Mouse (Mus musculus): ENCODE measurements around the gene Runx3.
"Not testable (repeated sequence)": the region's sequence is repeated elsewhere in the genome, so short reads cannot be mapped to it uniquely, and the experiment has no call there.

Runx3 gene

DNA sequence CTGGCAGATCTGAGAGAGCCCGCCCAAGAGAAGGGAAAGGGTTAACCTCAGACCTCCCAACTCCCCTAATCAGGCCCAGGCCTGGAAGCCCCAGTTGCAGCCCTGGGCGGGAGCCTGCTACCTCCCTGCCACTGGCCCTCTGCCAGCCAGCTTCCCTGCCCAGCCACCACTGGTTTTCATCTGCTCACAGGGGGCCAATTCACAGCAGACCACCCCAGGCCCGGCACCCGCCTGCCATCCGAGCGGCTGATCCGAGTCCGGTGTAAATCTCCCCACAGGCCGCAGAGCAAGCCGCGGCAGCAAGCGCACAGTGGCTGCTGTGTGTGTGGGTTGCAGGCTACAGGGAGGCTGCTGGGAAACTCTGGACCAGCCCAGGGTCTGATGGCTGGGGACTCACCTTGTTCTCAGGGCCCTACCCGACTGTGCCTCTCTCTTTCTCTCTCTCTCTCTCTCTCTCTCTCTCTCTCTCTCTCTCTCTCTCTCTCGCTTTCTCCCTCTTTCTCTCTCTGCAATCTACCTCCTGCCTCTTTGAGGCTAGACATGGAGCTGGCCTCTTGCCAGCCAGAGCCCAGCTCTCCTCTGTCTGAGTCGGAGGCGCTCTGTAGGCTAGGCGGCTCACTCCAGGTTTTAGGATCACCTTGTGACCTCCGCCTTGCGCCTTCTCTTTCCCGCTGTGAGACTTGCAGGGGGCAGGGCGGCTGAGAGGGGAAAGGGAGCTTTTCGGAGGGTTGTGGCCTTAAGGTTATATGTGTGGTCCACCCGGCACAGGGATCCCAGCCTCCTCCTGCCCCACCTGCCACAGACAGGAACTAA lies 46.2 kb downstream of the Runx3 start:
- in situ Hi-C loops (cut with MboI; ENCODE audit: unreplicated experiment in 2 of 2), result no loop called here

DNA sequence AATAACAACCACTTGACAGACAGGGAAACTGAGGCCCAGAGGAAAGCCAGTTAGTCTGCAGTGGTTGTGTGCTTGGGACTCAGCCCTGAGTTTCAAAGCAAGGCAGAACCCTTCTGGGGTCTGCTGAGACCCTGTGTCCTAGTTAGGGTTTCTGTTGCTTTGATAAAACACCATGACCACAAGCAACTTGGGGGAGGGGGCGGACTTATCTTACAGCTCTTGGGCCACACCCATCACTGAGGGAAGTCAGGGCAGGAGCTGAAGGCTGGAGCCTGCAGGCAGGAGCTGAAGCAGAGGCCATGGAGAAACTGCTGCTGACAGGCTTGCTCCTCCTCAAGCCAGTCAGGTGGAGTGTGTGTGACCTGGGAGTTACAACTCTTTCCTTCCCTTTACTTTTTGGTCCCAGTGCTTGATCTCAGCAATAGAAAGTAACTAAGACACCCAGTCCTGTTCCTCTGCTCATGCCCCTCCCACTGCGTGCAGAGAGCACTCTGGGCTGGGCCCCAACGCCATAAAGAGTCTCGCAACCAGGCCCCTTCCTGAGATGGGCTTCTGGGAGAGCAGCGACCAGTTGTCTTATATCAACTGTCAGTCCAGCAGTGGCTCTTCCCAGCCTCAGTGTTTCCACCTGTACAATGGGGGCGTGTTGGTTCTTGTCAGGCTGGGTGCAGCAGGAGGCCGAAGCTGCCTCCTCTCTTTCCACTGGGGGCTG lies 47.5 kb downstream of the Runx3 start:
- in situ Hi-C loops (cut with MboI; ENCODE audit: unreplicated experiment in 2 of 2), result no loop called here

DNA sequence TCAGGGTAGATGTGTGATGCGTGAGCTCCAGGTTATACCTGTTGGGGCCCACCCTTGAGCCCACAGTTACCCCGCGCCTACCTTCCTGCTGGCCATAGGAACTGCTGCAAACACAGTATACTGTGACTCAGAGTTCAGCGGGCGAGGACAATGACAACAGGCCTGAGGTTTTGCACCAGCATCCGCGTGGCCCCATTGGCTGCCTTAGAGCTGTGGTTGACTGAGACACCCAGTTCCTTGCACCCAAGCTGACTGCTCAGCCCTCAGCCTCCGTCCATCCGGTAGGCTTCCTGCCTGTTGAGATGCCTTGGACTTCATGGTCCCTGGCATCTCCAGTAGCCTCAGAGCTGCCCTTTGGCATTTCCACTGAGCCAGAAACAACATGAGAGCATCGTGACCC lies 48.6 kb downstream of the Runx3 start:
- in situ Hi-C loops (cut with MboI; ENCODE audit: unreplicated experiment in 2 of 2), result no loop called here

DNA sequence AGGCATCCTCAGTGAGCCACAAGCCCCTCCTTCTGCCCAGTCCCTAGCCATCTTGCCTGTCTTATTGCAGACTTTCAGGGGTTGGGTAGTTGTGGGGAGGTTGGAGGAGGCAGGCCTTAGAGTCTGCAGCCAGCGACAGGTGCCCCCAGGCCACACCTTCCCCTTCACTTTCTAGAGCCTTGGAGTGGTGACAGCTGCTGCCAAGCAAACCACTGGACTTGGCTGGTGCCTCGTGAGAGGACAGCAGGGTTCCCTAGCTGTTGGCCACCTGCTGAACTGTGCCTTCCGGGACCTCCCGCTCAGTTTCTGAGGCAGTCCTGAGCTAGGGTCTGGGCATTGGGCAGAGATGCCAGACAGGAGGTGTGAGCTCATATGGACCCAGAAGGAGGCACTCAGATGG lies 49.0 kb downstream of the Runx3 start:
- in situ Hi-C loops (cut with MboI; ENCODE audit: unreplicated experiment in 2 of 2), result no loop called here

DNA sequence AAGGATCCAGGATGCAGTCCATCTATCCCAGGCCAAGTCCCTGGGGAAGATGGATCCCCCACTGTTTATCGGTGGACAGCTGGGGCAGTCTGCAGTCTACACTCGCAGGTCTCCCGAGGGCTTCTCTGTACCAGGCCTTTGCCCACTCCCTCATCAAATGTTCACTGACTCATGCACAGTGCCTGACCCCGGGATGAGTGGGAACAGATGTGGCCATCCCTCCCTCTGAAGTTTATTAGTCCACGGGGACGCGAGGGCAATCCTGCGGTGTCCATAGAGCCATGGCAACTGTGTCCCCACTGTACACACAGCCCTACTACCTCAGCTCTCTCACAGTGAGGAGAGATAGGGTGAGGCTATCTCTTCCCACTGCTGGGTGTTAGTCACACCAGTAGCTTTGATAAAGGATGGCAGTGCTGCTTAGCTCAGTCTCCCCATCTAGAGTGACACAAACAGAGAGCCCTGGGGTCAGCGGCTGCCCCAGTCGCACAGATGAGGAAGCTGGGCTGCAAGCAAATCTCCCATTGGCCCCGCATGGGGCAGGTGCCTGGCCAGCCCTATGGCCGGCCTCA lies 50.9 kb downstream of the Runx3 start:
- in situ Hi-C loops (cut with MboI; ENCODE audit: unreplicated experiment in 2 of 2), result no loop called here

- in situ Hi-C loops (cut with MboI; ENCODE audit: unreplicated experiment in 2 of 2), result no loop called here
These were observed 55.1 kb downstream of the Runx3 start for GRCm38 (mm10) chr4:135175406-135176120.

DNA sequence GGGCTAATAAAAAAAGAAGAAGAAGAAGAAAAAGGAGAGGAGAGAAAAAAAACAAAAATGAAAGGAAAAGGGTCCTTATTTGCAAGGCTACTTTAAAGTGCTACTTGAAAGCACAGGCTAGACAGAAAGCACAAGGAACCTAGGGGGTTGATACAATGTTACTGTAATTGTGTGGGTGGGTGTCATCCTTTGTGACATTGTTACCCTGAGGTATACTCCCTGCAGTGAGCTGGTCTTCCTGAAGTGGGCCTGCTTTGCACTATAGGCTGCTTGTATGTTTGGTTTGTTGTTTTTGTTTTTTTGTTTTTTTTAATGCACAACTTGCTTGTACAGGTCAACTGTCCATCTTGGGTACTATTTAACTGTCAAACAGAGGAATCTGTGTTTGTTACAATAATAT lies 57.1 kb downstream of the Runx3 start:
- in situ Hi-C loops (cut with MboI; ENCODE audit: unreplicated experiment in 2 of 2), result no loop called here

DNA sequence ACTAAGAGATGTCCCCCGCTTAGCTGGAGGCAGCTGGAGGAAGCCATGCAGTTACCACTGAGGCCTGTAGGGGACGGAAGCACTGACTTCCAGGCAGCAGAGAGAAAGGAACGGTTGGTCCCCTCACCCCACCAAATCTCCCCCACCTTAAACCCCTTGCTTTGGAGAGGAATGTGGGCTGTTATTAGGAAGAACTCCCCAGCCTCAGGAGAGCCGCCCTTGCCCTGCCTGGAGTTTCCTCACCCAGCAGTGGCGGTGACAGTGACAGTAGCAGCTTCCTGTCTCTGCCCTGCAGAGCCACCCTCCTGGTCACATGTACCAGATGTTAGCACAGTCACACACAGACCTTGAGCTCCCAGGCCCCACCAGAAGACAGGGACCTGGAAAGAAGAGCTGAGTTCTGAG lies 58.6 kb downstream of the Runx3 start:
- in situ Hi-C loops (cut with MboI; ENCODE audit: unreplicated experiment in 2 of 2), result no loop called here

- in situ Hi-C loops (cut with MboI; ENCODE audit: unreplicated experiment in 2 of 2), result no loop called here
These were observed 61.4 kb downstream of the Runx3 start for GRCm38 (mm10) chr4:135181819-135182218.

GRCm38 (mm10) chr4:135184277-135184676 lies 63.8 kb downstream of the Runx3 start:
- in situ Hi-C loops (cut with MboI; ENCODE audit: unreplicated experiment in 2 of 2), result not testable (repeated sequence)

- in situ Hi-C loops (cut with MboI; ENCODE audit: unreplicated experiment in 2 of 2), result no loop called here
These were observed 69.1 kb downstream of the Runx3 start for GRCm38 (mm10) chr4:135189452-135190008.

DNA sequence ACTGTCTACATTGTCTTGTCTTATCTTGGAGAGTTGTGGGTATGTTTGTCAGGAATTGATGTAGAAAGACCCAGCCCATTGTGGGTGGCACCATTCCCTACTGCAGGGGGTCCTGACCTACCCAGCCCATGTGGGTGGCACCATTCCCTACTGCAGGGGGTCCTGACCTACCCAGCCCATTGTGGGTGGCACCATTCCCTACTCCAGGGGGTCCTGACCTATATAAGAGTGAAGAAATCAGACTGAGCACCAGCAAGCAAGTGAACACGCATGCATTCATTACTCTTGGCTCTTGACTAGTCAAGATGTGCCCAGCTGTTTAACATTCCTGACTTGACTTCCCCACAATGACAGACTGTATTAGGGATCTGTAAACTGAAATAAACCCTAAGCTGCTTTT lies 69.9 kb downstream of the Runx3 start:
- in situ Hi-C loops (cut with MboI; ENCODE audit: unreplicated experiment in 2 of 2), result no loop called here

DNA sequence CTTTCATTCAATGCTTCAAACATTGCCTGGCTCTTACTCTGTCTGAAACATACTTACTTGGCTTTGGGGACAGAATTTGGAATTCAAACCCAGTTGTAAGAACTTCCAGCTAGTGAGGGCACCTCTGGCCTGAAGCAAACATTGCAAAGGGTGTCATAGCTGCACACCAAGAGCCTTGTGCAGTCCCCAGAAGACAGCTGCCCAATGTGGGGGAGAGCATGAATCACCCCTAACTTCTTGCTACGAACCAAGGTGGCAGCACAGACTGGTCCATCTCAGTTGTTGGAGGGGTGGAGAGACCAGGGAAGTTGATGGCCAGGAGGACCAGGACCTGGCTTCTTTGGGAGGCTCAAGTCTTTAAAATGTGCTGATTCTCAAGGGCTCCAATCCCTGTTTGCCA lies 70.7 kb downstream of the Runx3 start:
- in situ Hi-C loops (cut with MboI; ENCODE audit: unreplicated experiment in 2 of 2), result no loop called here

GRCm38 (mm10) chr4:135191604-135192003 lies 71.2 kb downstream of the Runx3 start:
- in situ Hi-C loops (cut with MboI; ENCODE audit: unreplicated experiment in 2 of 2), result no loop called here

DNA sequence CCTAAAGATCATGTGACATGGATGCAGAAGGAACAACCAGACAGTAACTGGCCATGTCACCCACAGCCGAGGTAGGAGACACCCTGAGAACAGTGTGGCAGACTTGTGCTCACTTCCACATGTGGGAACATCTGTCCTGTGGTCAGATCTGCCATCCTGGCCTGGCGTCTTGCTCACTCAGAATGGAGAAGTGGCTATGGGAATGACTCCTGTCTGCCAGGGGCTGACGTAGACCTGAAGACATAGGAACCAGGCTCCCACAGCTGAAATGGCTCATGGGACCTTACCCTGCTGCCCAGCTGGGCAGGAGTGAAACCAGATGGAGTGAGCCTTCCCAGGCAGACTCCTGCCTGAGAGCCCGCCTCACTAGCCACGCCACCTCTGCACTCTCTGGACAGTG lies 72.4 kb downstream of the Runx3 start:
- in situ Hi-C loops (cut with MboI; ENCODE audit: unreplicated experiment in 2 of 2), result no loop called here

GRCm38 (mm10) chr4:135197857-135198256 lies 77.4 kb downstream of the Runx3 start:
- in situ Hi-C loops (cut with MboI; ENCODE audit: unreplicated experiment in 2 of 2), result no loop called here

DNA sequence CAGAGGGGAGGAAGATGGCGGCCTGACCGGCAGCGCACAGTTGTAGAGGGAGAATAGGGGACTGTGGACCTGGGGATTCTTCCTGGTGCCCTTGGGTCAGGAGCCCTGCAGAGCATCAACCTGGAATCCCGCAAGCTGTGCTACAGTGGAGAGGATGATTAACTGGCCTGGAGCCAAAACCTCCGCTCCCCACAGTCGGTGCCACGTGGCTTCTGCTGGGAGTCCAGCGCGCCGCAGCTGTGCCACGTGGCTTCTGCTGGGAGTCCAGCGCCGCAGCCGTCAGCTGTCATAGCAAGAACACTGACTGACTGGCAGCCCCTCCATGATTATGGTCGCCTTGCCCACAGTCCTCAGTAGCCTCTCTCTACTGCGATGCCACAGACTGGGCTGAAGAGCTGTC lies 81.3 kb downstream of the Runx3 start:
- in situ Hi-C loops (cut with MboI; ENCODE audit: unreplicated experiment in 2 of 2), result no loop called here

- in situ Hi-C loops (cut with MboI; ENCODE audit: unreplicated experiment in 2 of 2), result no loop called here
These were observed 82.8 kb downstream of the Runx3 start for GRCm38 (mm10) chr4:135203279-135203678.

- in situ Hi-C loops (cut with MboI; ENCODE audit: unreplicated experiment in 2 of 2), result no loop called here
These were observed 83.5 kb downstream of the Runx3 start for GRCm38 (mm10) chr4:135203806-135204560.

DNA sequence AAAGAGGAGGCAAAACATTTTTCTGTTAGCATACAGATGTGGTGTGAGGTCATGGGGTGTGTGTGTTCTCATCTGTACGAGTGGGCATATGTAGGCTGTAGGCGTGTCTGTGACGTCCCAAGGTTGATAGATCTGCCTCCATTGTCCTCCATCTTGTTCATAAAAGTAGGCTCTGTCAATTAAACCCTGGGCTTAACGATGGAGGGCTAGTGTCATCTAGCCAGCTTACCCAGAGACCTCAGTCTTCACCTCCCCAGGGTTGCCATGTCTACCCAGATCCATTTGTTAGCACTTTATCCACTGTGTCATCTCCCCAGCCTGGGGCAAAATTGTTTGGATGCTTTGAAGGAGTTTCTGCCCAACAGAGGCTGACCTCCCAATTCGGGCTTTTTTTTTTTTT lies 84.2 kb downstream of the Runx3 start:
- in situ Hi-C loops (cut with MboI; ENCODE audit: unreplicated experiment in 2 of 2), result loop anchor here (5.0 kb wide), 4 partner anchors 52 to 257 kb away; no protein-coding TSS in a partner anchor

Measured in v-Abl transformed pro-B cells (cell line).